Mouse (Mus musculus) left cerebral cortex, adult 6 months (tissue): Measurements from ENCODE around the gene Pdcd2l. TPM values are rescaled to one million over a fixed set of nuclear protein-coding genes. Genes with fewer than 3 reads are reported as not detected.

Source experiments
- long read RNA-seq, 2 experiments: library from polyadenylated mRNA; unstranded; transcript quantifications; one replicate each; pipeline ENCODE4 v2.0.0; 2019 to 2020
- polyA plus RNA-seq: library from polyadenylated mRNA; unstranded; fragments of <200 nt; fragmentation: Nextera tagmentation; gene quantifications from 2 replicates; pipeline ENCODE4 v1.2.3, GENCODE M21; 2021

Gene Pdcd2l
- polyA plus RNA-seq, result 30.0 and 41.1 TPM in 2 replicates
- long read RNA-seq, experiment 1, transcript Pdcd2l-201 (7 exons, 1,295 nt), result major isoform, 62 of 90 reads
- long read RNA-seq, experiment 1, partial matches to known transcripts, result 25 of 90 reads
- long read RNA-seq, experiment 1, other reads (novel, unspliced or antisense), result 2 of 90 reads
- long read RNA-seq, experiment 2, transcript Pdcd2l-201 (7 exons, 1,295 nt), result major isoform, 40 of 50 reads
- long read RNA-seq, experiment 2, partial matches to known transcripts, result 6 of 50 reads
- long read RNA-seq, experiment 2, other reads (novel, unspliced or antisense), result 0 of 50 reads

DNA sequence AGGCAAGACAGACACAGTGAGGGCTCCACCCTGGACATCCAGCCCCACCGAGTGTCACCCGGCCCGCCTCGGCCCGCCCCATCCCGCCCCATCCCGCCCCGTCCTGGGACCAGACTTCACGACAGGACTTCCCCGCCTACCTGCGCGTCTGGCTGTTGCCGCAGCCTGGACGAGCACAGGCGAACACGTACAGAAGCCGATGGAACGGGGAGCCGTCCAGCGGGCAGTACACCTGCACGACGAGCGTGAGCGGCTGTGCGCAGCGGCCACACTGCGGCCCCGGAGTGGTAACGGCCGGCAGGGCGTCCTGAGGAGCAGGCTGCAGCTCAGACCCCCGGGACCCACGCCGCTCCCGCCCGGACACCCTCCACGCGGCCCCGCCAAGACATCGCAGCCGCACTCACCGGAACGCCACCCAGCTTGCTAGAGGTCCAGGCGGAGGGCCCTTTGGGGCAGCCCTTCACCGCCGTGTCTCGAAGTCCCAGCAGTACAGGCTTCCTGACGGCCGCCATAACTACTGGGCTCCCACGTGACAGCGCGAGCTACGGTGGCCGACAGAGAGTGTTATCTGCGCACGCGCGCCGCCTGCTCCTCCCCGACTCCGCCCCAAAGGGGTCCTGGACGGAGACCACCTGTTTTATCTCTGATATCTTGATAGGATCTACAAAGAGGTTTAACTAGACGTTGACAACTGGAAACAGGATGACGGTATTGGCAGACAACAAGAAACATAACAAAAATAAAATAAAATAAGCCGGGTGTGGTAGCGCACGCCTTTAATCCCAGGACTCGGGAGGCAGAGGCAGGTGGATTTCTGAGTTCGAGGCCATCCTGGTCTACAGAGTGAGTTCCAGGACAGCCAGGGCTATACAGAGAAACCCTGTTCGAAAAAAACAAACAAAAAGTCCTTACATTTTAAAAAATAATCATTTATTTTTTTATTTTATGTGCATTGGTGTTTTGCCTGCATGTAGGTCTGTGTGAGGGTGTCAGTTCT, at the start of gene Pdcd2l:
Pdcd2l (minus strand) TSS at position 530 of the 997 bp plus-strand sequence.

DNA sequence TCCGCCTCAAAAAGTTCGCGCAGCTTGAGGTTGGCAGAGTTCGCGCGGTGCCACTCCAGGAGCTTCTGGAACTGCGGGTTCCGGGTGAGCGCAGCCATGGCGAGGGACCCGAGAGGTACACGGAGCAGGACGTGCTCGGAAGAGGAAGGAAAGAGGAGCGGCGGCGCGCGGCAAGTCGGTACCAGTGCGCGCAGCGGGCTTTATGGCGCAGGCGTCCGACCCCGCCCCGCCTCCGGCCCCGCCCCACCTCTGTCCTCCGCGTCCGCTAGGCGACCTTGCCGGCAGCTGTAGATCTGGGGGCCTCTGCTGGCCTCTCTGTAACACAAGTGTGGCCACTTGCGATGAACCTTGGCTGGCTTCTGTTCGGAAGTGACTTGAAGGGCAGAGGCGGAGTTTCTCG, 33.7 kb upstream of the Pdcd2l start, which contains the start of gene Gpi1:
Gpi1 (minus strand) TSS at position 221 of the 400 bp plus-strand sequence.

DNA sequence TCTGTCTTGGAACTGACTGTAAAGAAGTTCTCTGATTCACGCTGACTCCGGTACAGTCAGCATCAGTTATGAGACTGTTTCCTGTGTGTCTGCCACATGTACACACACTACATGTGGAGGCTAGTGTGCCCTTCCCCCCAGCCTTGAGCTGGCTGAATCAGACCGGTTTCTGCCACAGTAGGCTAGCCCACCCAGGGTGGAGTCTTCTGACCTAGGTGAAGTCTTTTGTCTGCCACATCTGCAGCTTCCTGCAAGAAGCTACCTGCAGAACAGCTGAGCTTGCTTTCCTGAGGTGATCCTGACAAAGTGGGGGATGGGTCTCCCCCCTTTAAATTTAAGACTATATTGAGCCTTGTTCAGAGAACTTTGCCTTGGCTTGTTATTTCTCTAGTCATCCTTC, 27.0 kb downstream of the Pdcd2l start, which contains the start of gene Uba2:
Uba2 (minus strand) TSS at position 146 of the 400 bp plus-strand sequence.

Other genes starting within 250 kb of the Pdcd2l start
- gene Scgb2b27, start 182.7 kb downstream of the Pdcd2l start, polyA plus RNA-seq, result not detected in 2 replicates
- gene Scgb1b27, start 175.2 kb downstream of the Pdcd2l start, polyA plus RNA-seq, result not detected in 2 replicates
- gene Scgb1b30, start 101.2 kb downstream of the Pdcd2l start, polyA plus RNA-seq, result not detected in 2 replicates
- gene Wtip, start 63.4 kb downstream of the Pdcd2l start, polyA plus RNA-seq, result 0.60 and 0.65 TPM in 2 replicates
- 87.8 and 104 TPM in 2 replicates for gene Uba2, start 27.1 kb downstream of the Pdcd2l start, polyA plus RNA-seq
- 529 and 592 TPM in 2 replicates for gene Gpi1, start 33.7 kb upstream of the Pdcd2l start, polyA plus RNA-seq
- gene Gm6096, start 54.4 kb upstream of the Pdcd2l start, polyA plus RNA-seq, result not detected in 2 replicates
- gene 4931406P16Rik, start 116.9 kb upstream of the Pdcd2l start, polyA plus RNA-seq, result 7.2 and 10.1 TPM in 2 replicates
- 10.4 and 15.6 TPM in 2 replicates for gene Lsm14a, start 196.7 kb upstream of the Pdcd2l start, polyA plus RNA-seq